Mouse (Mus musculus): Measurements from ENCODE around the gene Syn3.

The Syn3 gene

DNA sequence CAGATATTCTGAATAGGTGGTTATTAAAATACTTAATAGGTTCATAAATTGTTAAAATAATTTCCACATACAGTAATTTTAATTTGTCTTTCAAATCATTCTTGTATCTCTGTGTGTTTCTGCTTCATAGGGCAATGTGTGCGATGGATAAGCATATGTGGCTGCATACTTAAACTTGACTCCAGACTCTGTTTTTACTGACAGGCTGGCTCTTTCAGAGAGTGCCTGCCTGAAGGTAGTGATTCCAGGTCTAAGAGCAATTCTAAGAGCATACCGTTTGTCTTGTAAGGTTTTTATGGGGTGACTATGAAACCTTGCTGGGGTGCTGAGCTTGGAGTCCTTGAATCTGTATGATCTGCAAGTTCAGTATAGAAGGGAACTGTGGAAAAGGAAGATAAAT lies 472.8 kb downstream of the Syn3 start:
- no peak for DNase-seq

DNA sequence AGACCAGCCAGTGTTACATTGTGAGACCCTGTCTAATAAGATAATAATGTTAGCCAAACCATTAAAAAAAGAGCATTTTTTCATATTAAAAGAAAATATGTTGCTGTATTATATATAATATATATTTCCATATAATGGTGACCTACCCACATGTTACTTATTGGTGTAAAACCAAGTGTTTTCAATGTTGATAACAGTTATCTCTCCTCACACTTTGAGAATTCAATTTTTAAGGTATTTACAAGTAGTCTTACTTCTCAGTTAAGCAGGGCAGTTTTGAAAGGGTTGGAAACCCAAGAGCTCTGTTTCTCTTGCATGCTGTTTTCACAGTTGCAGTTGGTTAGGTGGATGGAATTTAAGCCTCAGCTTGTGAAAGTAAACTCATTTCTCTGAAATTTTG lies 475.5 kb downstream of the Syn3 start:
- DNase-seq = no peak

DNA sequence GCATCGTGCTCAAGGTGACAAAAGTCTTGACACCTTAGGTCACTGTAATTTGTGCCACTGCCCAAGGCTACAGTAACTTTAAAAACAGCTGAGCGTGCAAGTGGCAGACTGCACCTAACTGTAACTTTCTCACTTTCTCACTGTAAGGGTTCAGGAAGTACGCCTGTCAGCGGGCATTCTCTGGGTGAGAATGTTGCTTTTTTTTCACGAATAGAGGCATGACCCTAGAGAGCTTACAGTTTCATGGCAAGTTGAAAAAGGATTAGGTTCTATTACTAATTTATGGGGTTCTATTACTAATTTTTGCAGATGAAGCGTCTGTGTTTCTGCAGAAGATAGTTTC lies 476.3 kb downstream of the Syn3 start:
- no peak for DNase-seq

DNA sequence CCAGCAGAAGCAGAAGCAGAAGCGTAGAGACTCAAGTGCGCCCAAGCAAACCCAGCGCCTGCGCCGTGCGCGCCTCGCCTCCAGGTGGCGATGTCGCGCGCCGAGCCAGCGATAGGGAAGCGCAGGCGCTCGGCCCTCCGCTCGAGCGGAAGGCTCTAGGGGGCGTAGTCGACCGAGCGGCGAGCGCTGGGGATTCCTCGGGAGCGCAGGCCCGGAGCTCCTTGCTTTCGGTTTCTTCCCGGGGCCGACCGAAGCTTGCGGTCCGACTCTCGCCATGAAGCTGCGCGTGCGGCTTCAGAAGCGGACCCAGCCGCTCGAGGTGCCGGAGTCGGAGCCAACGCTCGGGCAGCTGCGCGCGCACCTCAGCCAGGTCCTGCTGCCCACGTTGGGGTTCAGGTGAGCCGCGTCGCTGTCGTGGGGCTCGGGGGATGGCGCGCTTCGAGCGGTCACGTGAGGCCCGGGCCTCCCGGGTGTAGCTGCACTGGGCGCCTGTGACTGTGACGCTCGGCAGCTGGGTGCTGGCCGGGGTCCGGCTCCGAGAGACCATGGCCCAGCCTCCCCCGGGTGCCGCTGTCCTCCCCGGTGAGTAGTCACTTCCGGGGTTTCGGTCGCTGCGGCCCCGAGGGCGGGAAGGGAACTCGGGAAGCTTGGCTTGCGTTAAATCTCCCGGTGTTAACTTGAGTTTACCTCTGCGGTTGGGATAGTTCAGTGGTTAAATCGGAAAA lies 476.8 kb downstream of the Syn3 start, which contains the start of gene Fbxo7:
Gene Fbxo7 (plus strand): TSS at position 224 of the 725 bp plus-strand sequence.
- DNase-seq = peak; percentile 89

DNA sequence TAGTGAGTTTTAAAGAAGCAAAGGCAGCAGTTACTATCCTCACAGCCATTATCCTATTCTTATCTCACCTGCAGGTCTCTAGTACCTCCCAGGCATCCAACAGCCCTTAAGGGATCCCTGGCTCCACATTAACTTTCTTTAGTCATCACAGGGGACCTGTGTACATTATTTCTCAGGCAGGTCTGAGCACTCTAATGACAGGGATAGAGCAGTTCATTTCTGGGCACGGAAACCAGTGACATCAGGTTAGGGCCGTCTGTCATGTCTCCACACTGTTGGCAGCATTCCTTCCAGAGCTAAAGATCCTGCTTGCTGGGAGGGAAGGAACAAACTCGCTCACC lies 477.3 kb downstream of the Syn3 start:
- DNase-seq = no peak

DNA sequence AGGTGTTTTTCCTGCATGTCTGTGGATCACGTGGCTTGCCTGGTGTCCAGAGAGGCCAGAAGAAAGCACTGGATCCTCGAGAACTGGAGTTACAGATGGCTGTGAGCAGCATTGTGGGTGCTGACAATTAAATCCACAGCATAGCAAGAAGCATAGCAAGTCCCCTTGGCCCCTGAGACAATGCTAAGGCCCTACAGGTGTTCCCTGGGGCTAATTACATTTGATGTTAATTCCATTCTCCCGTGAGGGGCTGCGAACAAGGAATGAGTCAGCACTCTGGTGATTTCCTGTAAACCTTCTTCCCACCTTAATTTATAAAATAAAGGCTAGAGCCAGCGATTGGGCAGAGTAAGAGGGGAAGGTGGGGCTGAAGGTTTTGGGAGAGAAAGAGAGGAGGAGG lies 479.9 kb downstream of the Syn3 start:
- no peak for DNase-seq

DNA sequence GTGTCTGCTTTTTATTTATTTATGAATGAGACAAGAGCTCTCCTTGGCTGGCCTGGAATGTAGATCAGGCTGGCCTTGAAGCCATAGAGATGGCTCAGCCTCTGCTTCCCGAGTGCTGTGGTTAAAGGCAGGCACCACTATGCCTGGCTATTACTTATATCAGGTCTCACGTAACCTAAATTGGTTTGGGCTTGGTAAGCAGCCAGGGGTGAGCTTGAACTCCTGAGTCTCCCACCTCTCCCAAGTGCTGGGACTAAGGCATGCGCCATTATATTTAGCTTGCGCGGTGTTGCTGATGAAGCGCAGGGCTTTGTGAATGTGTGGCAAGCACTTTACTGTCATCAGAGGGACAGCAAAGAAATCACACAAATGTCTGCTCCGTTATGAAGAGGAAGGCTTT lies 480.9 kb downstream of the Syn3 start:
- DNase-seq = no peak

DNA sequence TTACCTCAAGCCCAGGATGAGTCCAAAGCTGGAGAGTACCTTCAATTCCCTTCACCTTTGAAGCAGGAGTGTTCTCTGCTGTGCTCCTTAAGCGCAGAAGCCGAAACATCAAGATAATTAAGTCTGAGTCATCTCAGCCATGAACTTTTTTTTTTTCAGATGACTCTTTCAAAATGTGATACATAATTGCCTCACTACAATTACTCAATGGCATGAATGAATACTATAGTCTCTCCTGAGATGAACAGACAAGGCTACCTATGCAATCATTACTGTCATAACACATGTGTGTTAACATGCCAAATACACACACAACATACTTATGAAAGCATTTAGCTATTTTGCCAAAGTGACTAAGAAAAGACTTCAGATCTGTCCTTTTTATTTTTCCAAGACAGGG lies 486.9 kb downstream of the Syn3 start, which contains the start of gene Bpifc:
Gene Bpifc (minus strand): TSS at position 115 of the 400 bp plus-strand sequence.
- DNase-seq = no peak

DNA sequence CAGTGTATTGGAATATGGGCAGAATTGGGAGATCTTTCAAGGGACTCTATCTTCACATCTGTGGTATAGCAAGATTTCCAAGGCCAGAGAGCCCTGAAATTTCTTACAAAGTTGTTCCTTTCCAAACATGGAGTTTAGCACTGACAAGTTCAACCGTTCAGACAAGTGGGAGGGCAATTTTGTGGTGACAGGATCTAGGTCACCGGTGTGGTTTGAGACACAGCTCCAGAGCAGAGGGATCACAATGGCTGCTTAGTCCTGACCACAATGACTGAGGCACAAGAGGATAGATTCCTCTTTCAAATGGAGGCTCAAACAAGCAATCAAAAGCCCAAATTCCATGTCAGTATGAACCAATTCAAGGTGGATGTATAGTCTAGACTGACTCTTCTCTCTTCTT lies 487.5 kb downstream of the Syn3 start:
- no peak for DNase-seq

DNA sequence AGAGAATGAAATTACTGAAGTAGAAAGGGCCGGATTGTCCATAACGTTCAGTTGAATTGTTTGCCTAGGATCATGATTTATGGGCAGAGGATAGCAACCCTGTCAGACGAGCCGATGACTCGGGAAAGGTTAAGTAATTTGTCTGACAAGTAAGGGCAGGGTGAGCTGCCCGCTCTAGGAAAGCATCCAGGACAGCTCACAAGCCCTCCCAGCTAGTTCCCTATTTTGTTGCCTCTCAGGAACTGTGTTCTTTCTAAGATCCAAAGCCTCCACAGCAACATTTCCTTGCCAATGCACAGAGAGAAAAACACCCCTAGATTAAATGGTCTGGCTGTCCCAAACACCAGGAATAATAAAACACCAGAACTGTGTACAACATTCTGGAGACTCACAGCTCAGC lies 488.1 kb downstream of the Syn3 start:
- DNase-seq = no peak

DNA sequence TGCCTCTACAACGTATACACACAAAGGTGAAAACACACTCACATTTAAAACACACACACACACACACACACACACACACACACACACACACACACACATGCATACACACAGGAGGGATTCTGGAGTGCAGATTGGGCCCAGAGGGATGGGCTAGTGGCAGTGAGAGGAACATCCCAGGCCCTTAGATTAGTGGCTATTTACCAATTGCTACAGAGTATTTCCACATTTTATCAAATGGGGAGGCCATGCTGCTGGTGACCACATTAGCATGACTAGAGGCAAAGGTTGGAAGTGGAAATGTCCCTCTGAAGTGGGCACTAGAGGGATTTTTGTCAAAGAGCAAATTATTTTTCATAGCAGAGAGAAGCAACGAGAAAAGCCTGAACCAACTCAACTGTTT lies 489.0 kb downstream of the Syn3 start:
- no peak for DNase-seq

DNA sequence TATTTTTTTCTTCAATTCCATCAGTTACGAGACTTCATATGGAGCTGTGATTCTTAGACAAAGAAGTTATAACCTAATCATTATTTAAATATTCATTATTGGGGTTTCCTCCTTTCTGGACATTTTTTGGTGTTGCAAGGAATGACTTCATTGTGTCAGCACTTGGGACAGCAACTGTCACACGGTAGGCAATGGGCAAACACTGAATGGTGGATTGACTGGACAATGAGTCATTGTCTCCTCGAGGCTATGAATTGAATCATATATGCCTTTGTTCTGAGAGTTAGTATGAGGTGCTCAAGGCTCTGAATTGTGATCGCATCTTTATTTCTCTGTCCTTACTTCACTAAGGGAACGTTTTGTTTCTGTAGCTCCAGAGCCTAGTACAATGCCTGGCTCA lies 492.2 kb downstream of the Syn3 start:
- DNase-seq = no peak

All from cerebellum, adult 11-12 months (tissue).